Comparison of ENCODE assay signal across 8 mouse cellular contexts in the genomic region with DNA sequence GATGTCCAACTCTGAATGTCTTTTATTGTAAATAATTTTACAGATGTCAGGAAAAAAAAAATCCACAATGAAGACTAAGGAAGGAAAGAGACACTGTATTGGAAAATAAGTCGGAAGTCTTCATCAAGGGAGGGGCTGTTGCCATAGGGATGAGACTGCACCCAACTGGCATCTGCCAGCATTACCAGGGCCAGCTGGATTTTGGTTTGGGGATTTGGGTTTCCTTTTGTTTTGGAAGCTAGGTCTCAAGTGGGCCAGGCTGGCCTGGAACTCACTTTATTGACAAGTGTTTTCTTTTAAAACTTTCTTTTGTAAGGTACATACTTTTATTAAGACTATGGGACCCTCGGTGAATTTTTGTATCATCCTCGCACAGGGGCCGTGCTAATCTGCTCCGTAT.
"Had no signal": no experiment of that assay in that cellular context is flagged by ENCODE, and none has a peak within 500 bp of the region (broad histone marks: within the 10 kb centered on the region; RNA-seq: fewer than 3 reads in every experiment).

No protein-coding gene starts in this region.

- H3K27ac ChIP-seq: limb, embryonic 12.5 days; liver, embryonic 13.5 days; stomach, postnatal 0 days had no signal

- H3K9ac ChIP-seq: limb, embryonic 12.5 days; liver, embryonic 13.5 days had no signal

- H3K36me3 ChIP-seq: limb, embryonic 12.5 days; liver, embryonic 13.5 days had no signal

- H3K4me2 ChIP-seq: limb, embryonic 12.5 days; liver, embryonic 13.5 days had no signal

- H3K9me3 ChIP-seq: liver, embryonic 13.5 days had no signal

- H3K27me3 ChIP-seq: limb, embryonic 12.5 days; liver, embryonic 13.5 days had no signal

- H3K4me3 ChIP-seq: limb, embryonic 12.5 days; liver, embryonic 13.5 days had no signal

- DNase-seq: kidney, adult 8-10 months; layer of hippocampus, adult 9-11 months; liver; liver, embryonic 13.5 days; lung, adult 18-20 months; thymus, postnatal 4 days had no signal
